In genomic region chr3:86936254-86936836, GRCm38 (mm10) we compare ENCODE assay signal across 11 mouse cellular contexts. TPM values are rescaled to one million over a fixed set of nuclear protein-coding genes. Genes with fewer than 3 reads are reported as not detected.
DNase-seq lines count a peak whose midpoint lies in the region; ATAC-seq lines count a peak whose summit lies in the region.
"Had no signal": no experiment of that assay in that cellular context is flagged by ENCODE, and none has a peak within 500 bp of the region (broad histone marks: within the 10 kb centered on the region; RNA-seq: fewer than 3 reads in every experiment).

No protein-coding gene starts in this region.

- peak; percentile 21 to 26 for DNase-seq in right cerebral cortex, adult 2 months (ENCODE audit: low spot score in 2 of 2)
- no peak for DNase-seq in right cerebral cortex, postnatal 25 days
- DNase-seq in midbrain, embryonic 11.5 days (ENCODE audit: low spot score, missing footprints): peak; percentile 85
- no peak for DNase-seq in spleen, postnatal 4 days (ENCODE audit: low spot score in 2 of 2)
- no peak for DNase-seq in kidney, adult 11 months
- DNase-seq in gastrocnemius, adult 18-20 months (ENCODE audit: low spot score): no peak
- DNase-seq in thymus, postnatal 4 days: no peak
- DNase-seq: kidney, postnatal 4 days had no signal

- no peaks in the 10 kb centered on the region for H3K36me3 ChIP-seq in hindbrain, embryonic 15.5 days
- H3K36me3 ChIP-seq in midbrain, embryonic 11.5 days (ENCODE audit: control insufficient read depth, insufficient read depth, low read length): no peaks in the 10 kb centered on the region
- H3K36me3 ChIP-seq: heart, embryonic 15.5 days had no signal

- no peaks in the 10 kb centered on the region for H3K9me3 ChIP-seq in hindbrain, embryonic 15.5 days
- H3K9me3 ChIP-seq in midbrain, embryonic 11.5 days (ENCODE audit: control insufficient read depth, low read length): no peaks in the 10 kb centered on the region
- H3K9me3 ChIP-seq: heart, embryonic 15.5 days had no signal

- H3K4me1 ChIP-seq in hindbrain, embryonic 15.5 days (replicated peaks): peaks cover 10% of the 10 kb centered on the region
- no peaks in the 10 kb centered on the region for H3K4me1 ChIP-seq in midbrain, embryonic 11.5 days (ENCODE audit: control insufficient read depth, insufficient read depth, low read length)
- H3K4me1 ChIP-seq: heart, embryonic 15.5 days had no signal

- H3K27ac ChIP-seq in hindbrain, embryonic 15.5 days (replicated peaks): peak overlapping the region; percentile 56
- H3K27ac ChIP-seq in midbrain, embryonic 11.5 days (ENCODE audit: low read depth, low read length): peak overlapping the region; percentile 54; the same call in 1 of the 2 replicates
- H3K27ac ChIP-seq: heart, embryonic 15.5 days had no signal

- H3K9ac ChIP-seq in hindbrain, embryonic 15.5 days: no peak overlapping the region
- no peak overlapping the region for H3K9ac ChIP-seq in midbrain, embryonic 11.5 days (ENCODE audit: low read length)
- H3K9ac ChIP-seq: heart, embryonic 15.5 days had no signal

- no peaks in the 10 kb centered on the region for H3K27me3 ChIP-seq in hindbrain, embryonic 15.5 days
- no peaks in the 10 kb centered on the region for H3K27me3 ChIP-seq in midbrain, embryonic 11.5 days (ENCODE audit: control insufficient read depth, insufficient read depth, low read length)
- H3K27me3 ChIP-seq: heart, embryonic 15.5 days had no signal

- no peak overlapping the region for H3K4me3 ChIP-seq in hindbrain, embryonic 15.5 days
- no peak overlapping the region for H3K4me3 ChIP-seq in midbrain, embryonic 11.5 days (ENCODE audit: low read depth, low read length)
- H3K4me3 ChIP-seq: erythroblast, embryonic 14.5 days; heart, embryonic 15.5 days had no signal

- peak; percentile 92 for ATAC-seq in hindbrain, embryonic 15.5 days (ENCODE audit: low FRiP score, low read depth)
- peak; percentile 86 for ATAC-seq in midbrain, embryonic 11.5 days (ENCODE audit: low FRiP score)

- H3K4me2 ChIP-seq in hindbrain, embryonic 15.5 days: peak overlapping the region; percentile 6; the same call in 1 of the 2 replicates
- no peak overlapping the region for H3K4me2 ChIP-seq in midbrain, embryonic 11.5 days
- H3K4me2 ChIP-seq: heart, embryonic 15.5 days had no signal

- WGBS in hindbrain, embryonic 15.5 days: 0% methylated on average over 2 of the region's 2 CpGs
- 11% methylated on average over 2 of the region's 2 CpGs for WGBS in midbrain, embryonic 11.5 days

RNA-seq across cellular contexts. Expression of gene Dclk2, which starts 15.7 kb away (rescaled TPM):
- polyA plus RNA-seq in hindbrain, embryonic 15.5 days (2015; fragmentation: Nextera tagmentation; extraction: Ambion mirVana): 87.6 and 94.3 TPM in 2 replicates
- polyA plus RNA-seq in midbrain, embryonic 11.5 days (2014; fragmentation: Nextera tagmentation; extraction: Ambion mirVana): 23.0 and 23.1 TPM in 2 replicates
- under 1 TPM; 0.21 to 0.66 TPM for total RNA-seq in gastrocnemius, adult 18-20 months (2021)

Comparison
In these comparisons a context has a peak if more than half of its experiments do, and no peak if none do; other contexts are left out.
1. DNase-seq: peak in right cerebral cortex, adult 2 months (2 of 2) and midbrain, embryonic 11.5 days (single experiment); none in right cerebral cortex, postnatal 25 days (single experiment), spleen, postnatal 4 days (0 of 2), kidney, adult 11 months (single experiment), gastrocnemius, adult 18-20 months (single experiment) and thymus, postnatal 4 days (single experiment).